Mouse (Mus musculus) neural tube, embryonic 14.5 days (tissue): ENCODE measurements around the gene Dennd6b. TPM values are rescaled to one million over a fixed set of nuclear protein-coding genes. Genes with fewer than 3 reads are reported as not detected.
A peak's percentile ranks its signal among the peaks of the same experiment; 100 is the strongest.

ENCODE experiments used
- ATAC-seq: fragments of 200-750 bp; cut with Nextera tagmentation; 2 replicates; pipeline ENCODE4 v1.8.0; 2017; ENCODE audit warnings: low read depth, mild to moderate bottlenecking, moderate TSS enrichment, moderate library complexity
- H3K27ac ChIP-seq: fragments of 300-500 bp; sonication (generic); 2 replicates; pipeline ENCODE4 v1.5.1; 2014; ENCODE audit warnings: low read depth, mild to moderate bottlenecking, control low read depth, low read length, moderate library complexity, mixed read lengths
- H3K27me3 ChIP-seq: fragments of 300-500 bp; sonication (generic); 2 replicates; pipeline ENCODE4 v1.6.1; 2014; ENCODE audit warnings: low read length; ENCODE audit not compliant: control insufficient read depth, insufficient read depth
- H3K36me3 ChIP-seq: fragments of 300-500 bp; sonication (generic); 2 replicates; pipeline ENCODE4 v1.6.1; 2014; ENCODE audit warnings: low read length, mixed read lengths; ENCODE audit not compliant: control insufficient read depth, insufficient read depth
- H3K4me1 ChIP-seq: fragments of 300-500 bp; sonication (generic); 2 replicates; pipeline ENCODE4 v1.6.1; 2014; ENCODE audit warnings: low read length; ENCODE audit not compliant: control insufficient read depth, insufficient read depth
- H3K4me2 ChIP-seq: fragments of 300-500 bp; sonication (generic); 2 replicates; pipeline ENCODE4 v1.6.1; 2014; ENCODE audit warnings: mild to moderate bottlenecking, low read depth, low read length, control low read depth
- H3K4me3 ChIP-seq: fragments of 300-500 bp; sonication (generic); 2 replicates; pipeline ENCODE4 v1.5.1; 2014; ENCODE audit warnings: low read depth, low read length, control low read depth, mixed read lengths
- H3K9ac ChIP-seq: fragments of 300-500 bp; sonication (generic); replicated peaks from 2 replicates; pipeline ENCODE4 v1.6.1; 2014; ENCODE audit warnings: low read depth, mild to moderate bottlenecking, control low read depth, low read length, mixed read lengths
- H3K9me3 ChIP-seq: fragments of 300-500 bp; sonication (generic); 2 replicates; pipeline ENCODE4 v1.6.1; 2016; ENCODE audit warnings: low read length; ENCODE audit not compliant: control insufficient read depth
- WGBS: fragments of 180-500 bp; shearing (Covaris S2); extraction: QIAGEN DNeasy Blood & Tissue Kit; methylation state at CpG from one replicate; pipeline ENCODE4 v1.1.7; 2014; 5-methylcytosine and 5-hydroxymethylcytosine counted together
- polyA plus RNA-seq: library from polyadenylated mRNA; unstranded; fragments of >200 nt; fragmentation: Nextera tagmentation; extraction: Ambion mirVana; gene quantifications from 2 replicates; pipeline ENCODE4 v1.2.1, GENCODE M21; 2014

Dennd6b gene
- polyA plus RNA-seq, 1 experiment from 2014 or later = 94.5 TPM

DNA sequence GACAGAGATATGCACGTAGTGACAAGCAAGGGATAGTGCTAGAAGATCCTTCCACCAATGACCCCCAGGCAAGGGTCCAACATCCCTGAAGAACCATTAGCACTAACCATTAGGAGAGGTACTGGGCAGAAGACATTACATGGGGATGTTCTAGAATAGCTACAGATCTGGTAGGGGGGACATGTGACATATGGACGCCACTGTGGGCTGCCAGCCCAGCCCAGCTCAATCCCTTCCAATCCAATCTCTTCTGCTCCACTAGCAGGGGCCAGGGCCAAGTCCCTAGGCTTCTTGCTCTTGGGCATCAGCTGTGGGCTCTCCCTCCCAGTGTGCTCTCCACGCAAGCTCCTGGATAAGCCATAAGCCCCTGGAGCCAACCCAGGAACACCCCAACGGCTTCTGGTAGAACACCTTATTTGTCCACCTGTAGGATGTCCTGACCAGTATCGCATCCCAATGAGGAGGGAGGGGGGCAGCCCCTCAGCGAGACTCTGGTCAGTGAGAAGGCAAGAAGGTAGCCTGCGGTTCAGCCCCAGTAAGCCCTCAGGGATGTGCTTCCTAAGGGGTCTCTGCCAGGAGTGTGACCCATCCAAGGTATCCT lies 17.9 kb downstream of the Dennd6b start:
- no peak for ATAC-seq
- H3K4me1 ChIP-seq = peaks cover 50% of the 10 kb centered on the region

DNA sequence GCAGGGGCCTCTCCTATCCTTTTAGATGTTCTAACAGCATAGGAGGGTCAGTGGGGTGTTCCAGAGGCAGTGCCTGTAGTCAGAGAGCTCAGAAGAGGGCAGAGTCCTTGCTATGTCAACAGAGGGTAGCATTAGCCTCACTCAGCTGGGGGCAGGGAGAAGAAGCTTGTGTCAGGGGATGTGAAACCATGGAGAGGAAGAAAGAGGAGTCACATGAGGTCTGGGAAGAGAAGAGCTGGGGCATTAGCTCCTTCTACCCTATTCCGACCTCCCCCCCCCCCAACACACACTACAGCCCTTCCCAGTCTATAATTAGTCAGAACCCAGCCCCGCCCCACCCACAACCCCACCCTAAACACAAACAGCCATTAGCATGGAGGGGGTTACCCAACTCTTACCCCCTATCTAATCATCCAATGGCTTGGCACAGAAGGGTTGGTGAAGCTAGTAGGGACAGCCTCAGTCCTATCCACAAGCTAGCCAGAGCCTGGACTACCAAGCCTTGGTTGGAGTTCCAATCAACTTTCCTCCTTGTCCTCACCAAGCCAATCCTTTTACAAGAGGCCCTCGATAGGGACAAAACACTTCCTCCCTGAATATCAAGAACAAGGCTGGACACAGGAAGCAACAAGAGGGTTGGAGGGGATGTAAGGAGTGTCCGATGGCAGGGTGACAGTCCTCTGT lies 18.6 kb downstream of the Dennd6b start:
- WGBS = 89% methylated on average over 3 of the region's 4 CpGs

More for the DNA sequence above, 17.9 kb downstream of the Dennd6b start:
- peak overlapping the region; percentile 68 for H3K4me2 ChIP-seq
- no peaks in the 10 kb centered on the region for H3K9me3 ChIP-seq
- H3K27me3 ChIP-seq = no peaks in the 10 kb centered on the region
- H3K27ac ChIP-seq = no peak overlapping the region; the same call in 1 of the 2 replicates
- peak overlapping the region; percentile 78 for H3K4me3 ChIP-seq
- peak overlapping the region; percentile 12 for H3K9ac ChIP-seq
- whole genome bisulfite sequencing = 75% methylated on average over 7 of the region's 7 CpGs
- H3K36me3 ChIP-seq = no peaks in the 10 kb centered on the region

DNA sequence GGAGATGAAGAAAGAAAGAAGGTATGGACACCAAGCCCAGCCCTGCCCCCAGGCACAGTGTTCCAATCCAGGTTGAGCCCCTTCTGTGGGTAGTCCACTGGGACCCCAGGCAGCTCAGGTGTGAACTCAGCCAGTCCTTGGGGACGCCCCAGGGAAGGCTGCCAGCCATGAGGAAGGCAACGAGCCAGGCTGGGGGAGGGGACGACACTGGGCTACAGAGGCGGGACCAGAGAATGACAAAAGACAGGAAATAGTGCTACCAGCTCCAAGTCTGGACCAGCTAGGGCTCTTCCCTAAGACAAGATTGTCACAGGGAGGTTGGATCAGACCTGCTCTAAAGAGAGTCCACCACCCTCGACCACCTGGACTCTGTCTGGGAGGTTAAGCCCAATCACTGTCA lies 19.2 kb downstream of the Dennd6b start:
- WGBS = 8% methylated on average over 5 of the region's 5 CpGs
- no peaks in the 10 kb centered on the region for H3K36me3 ChIP-seq
- H3K4me1 ChIP-seq = peaks cover 60% of the 10 kb centered on the region
- peak overlapping the region; percentile 68 for H3K4me2 ChIP-seq
- no peak overlapping the region for H3K4me3 ChIP-seq
- H3K27ac ChIP-seq = peak overlapping the region; percentile 39; the same call in 1 of the 2 replicates
- ATAC-seq = no peak
- no peaks in the 10 kb centered on the region for H3K27me3 ChIP-seq
- no peak overlapping the region for H3K9ac ChIP-seq
- H3K9me3 ChIP-seq = no peaks in the 10 kb centered on the region

More for the DNA sequence above, 18.6 kb downstream of the Dennd6b start:
- Histone ChIP-seq H3K27ac (peak overlapping the region; percentile 39; the same call in 1 of the 2 replicates), H3K9ac (no peak overlapping the region), H3K9me3 (no peaks in the 10 kb centered on the region), H3K27me3 (no peaks in the 10 kb centered on the region), H3K36me3 (no peaks in the 10 kb centered on the region), H3K4me3 (no peak overlapping the region), H3K4me1 (peaks cover 54% of the 10 kb centered on the region), H3K4me2 (peak overlapping the region; percentile 68)
- ATAC-seq = no peak

GRCm38 (mm10) chr15:89175411-89176155 lies 20.7 kb downstream of the Dennd6b start:
- 80% methylated on average over 13 of the region's 13 CpGs for WGBS
- no peaks in the 10 kb centered on the region for H3K36me3 ChIP-seq
- no peaks in the 10 kb centered on the region for H3K9me3 ChIP-seq
- H3K27me3 ChIP-seq = no peaks in the 10 kb centered on the region
- H3K4me1 ChIP-seq = peaks cover 66% of the 10 kb centered on the region
- no peak overlapping the region for H3K4me2 ChIP-seq
- no peak overlapping the region for H3K4me3 ChIP-seq
- H3K27ac ChIP-seq = no peak overlapping the region
- H3K9ac ChIP-seq = no peak overlapping the region
- no peak for ATAC-seq

DNA sequence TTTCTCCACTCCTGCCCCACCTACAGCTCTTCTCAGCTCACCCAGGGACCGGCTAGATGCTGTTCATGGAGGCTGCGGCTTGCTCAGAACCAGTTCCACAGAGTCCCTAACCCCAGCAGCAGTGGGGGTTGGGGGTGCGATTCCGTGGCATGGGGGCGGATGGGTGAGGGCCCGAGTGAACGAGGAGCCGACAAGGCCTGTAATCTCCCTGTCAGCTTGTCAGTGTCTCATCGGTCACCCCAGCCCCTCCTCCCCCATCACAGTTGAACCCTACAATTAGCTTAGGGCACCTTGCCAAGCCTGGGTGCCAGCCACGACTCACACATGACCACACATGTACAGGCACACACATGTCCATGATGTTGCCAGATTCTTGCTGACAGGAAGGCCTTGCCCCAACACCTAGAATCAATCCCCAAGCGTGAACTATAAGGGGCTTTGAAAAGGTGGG lies 21.4 kb downstream of the Dennd6b start:
- peaks cover 72% of the 10 kb centered on the region for H3K4me1 ChIP-seq
- H3K27me3 ChIP-seq = no peaks in the 10 kb centered on the region
- no peak overlapping the region for H3K4me2 ChIP-seq
- H3K9me3 ChIP-seq = no peaks in the 10 kb centered on the region
- WGBS = 65% methylated on average over 11 of the region's 11 CpGs
- ATAC-seq = no peak
- H3K36me3 ChIP-seq = no peaks in the 10 kb centered on the region
- H3K4me3 ChIP-seq = no peak overlapping the region
- no peak overlapping the region for H3K9ac ChIP-seq
- H3K27ac ChIP-seq = no peak overlapping the region

DNA sequence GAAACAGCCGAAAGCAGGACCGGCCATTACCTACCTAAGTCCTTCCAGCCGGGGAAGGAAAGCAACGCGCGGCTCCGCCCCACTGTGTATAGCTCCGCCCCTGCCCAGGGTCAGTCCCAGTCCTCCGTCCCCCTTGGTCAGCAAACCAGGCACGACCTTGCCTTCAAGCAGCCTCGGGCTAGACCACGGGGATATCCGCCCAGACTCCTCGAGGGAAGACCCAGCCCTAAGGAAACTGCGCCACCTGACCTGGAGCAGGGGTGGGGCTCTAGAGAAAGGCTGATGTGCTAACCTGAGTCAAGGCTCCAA lies 22.4 kb downstream of the Dennd6b start:
- H3K36me3 ChIP-seq = no peaks in the 10 kb centered on the region
- 2% methylated on average over 15 of the region's 15 CpGs for WGBS

DNA sequence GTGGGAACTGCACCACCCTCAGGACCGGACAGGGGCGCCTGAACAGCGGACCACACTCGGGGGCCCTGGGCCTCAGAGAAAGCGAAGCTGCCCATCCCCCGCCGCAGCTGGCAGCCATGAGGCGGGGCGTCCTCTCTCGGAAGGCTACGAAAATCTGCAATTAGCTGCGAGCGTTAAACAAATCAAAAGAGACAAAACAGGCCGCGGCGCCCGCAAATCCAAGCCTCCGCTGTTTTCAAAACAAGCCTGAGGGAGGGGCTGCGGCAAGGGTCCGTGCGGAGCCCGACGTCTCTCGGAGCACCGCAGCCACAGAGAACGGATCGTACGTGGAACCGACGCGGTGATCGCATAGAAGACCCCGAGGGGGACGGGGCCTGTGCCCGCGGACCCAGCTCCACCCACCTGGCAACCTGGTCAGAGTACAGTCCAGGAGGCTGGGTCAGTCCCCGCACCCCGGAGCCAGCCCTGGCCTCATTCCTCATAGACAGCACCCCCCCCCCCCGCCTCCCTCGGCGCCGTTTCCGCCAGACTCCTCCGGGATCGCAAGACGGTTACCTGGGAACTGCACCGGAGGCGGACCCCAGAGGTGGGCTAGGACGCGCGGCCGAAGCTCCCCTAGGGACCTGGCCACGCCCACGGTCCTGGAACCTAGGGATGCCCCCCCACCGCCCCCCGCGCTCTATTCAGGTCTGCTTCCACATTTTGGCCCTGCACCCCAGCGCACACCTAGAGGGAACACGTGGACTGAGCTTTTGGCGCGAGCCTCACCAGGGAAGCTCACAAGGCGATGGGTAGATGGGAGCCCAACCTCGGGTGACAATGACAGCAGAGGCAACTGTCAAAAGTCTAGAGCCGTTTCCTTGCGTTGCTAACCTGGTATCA lies 23.0 kb downstream of the Dennd6b start:
- Histone ChIP-seq H3K27me3 (no peaks in the 10 kb centered on the region), H3K9me3 (no peaks in the 10 kb centered on the region), H3K27ac (peak overlapping the region; percentile 79), H3K9ac (peak overlapping the region; percentile 70), H3K36me3 (peaks cover 2% of the 10 kb centered on the region), H3K4me3 (peak overlapping the region; percentile 43), H3K4me1 (peaks cover 71% of the 10 kb centered on the region), H3K4me2 (peak overlapping the region; percentile 97)
- peak; percentile 44 for ATAC-seq
- WGBS = 0% methylated on average over 62 of the region's 65 CpGs

More for the DNA sequence above, 22.4 kb downstream of the Dennd6b start:
- Histone ChIP-seq H3K27ac (peak overlapping the region; percentile 79), H3K4me1 (peaks cover 77% of the 10 kb centered on the region), H3K4me2 (peak overlapping the region; percentile 97), H3K27me3 (no peaks in the 10 kb centered on the region), H3K9ac (peak overlapping the region; percentile 70; the same call in 1 of the 2 replicates), H3K4me3 (peak overlapping the region; percentile 43), H3K9me3 (no peaks in the 10 kb centered on the region)
- peak; percentile 38; the same call in 1 of the 2 replicates for ATAC-seq

DNA sequence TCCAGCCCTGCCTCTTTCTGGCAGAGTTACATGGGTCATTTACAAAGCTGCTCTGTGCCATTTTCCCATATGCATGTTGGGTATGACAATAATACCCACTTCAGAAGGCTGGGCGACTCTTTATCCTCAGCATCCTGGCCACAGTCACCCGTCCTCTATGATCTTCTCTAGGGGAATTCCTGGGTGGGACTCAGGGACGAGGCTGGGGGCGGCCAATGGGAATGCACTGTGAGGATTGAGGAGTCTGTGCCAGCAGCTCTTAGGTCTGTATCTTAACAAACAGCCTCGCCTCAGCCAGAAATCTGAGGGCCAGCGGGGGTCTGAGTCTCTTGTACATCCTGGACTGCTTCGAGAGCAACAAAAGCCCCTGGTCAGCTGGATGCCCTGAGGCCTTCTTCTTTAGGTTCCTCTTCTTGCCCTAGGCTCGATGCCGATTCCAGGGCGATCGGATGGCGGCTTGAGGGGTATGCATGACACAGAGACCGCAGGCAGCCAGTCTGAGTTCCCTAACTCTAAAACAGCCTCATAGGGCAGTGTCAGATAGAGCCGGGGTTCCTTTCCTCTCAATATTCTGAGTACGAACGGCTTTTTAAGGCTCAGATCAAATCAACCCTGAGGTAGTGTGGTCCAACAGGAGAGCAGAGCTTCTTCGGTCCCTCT lies 23.9 kb downstream of the Dennd6b start:
- 26% methylated on average over 17 of the region's 17 CpGs for WGBS
- Histone ChIP-seq H3K4me1 (peaks cover 62% of the 10 kb centered on the region), H3K4me2 (peak overlapping the region; percentile 97), H3K27ac (peak overlapping the region; percentile 79), H3K27me3 (no peaks in the 10 kb centered on the region), H3K9ac (peak overlapping the region; percentile 70), H3K36me3 (peaks cover 8% of the 10 kb centered on the region), H3K9me3 (no peaks in the 10 kb centered on the region), H3K4me3 (peak overlapping the region; percentile 43)
- no peak for ATAC-seq
